Mouse (Mus musculus) lung, postnatal 0 days (tissue): ENCODE data around the gene Pafah2.
A peak's percentile ranks its signal among the peaks of the same experiment; 100 is the strongest.

Source experiments
- CTCF ChIP-seq: IDR thresholded peaks from 2 replicates; pipeline ENCODE4 v1.5.1; 2016; ENCODE audit warnings: antibody characterized with exemption, mild to moderate bottlenecking
- EP300 ChIP-seq: IDR thresholded peaks from 2 replicates; pipeline ENCODE4 v1.6.1; 2016; ENCODE audit warnings: antibody characterized with exemption, mild to moderate bottlenecking, control low read depth

- peak; percentile 43 for TF ChIP-seq CTCF
- TF ChIP-seq EP300: peak; percentile 80
Observed at GRCm38 (mm10) chr4:134397121-134397520, 1.0 kb downstream of the Pafah2 start.
